Mouse (Mus musculus) midbrain, postnatal 0 days (tissue): ENCODE results near the gene Rab11fip3. TPM values are rescaled to one million over a fixed set of nuclear protein-coding genes. Genes with fewer than 3 reads are reported as not detected.

Source experiments
- ATAC-seq: fragments of 200-750 bp; cut with Nextera tagmentation; 2 replicates; pipeline ENCODE4 v1.8.0; 2017; ENCODE audit warnings: moderate number of reproducible peaks, mild to moderate bottlenecking, moderate TSS enrichment, moderate library complexity; ENCODE audit not compliant: low FRiP score
- DNase-seq: peaks from one replicate; pipeline ENCODE4 v3.0.0-alpha.2; 2015; ENCODE audit warnings: low spot score
- H3K27ac ChIP-seq: fragments of 300-500 bp; sonication (generic); 2 replicates; pipeline ENCODE4 v1.5.1; 2014; ENCODE audit warnings: low read depth, mild to moderate bottlenecking, low read length, mixed read lengths
- H3K27me3 ChIP-seq: fragments of 300-500 bp; sonication (generic); 2 replicates; pipeline ENCODE4 v1.6.1; 2014; ENCODE audit warnings: low read length, control low read depth, mixed read lengths; ENCODE audit not compliant: insufficient read depth
- H3K36me3 ChIP-seq: fragments of 300-500 bp; sonication (generic); 2 replicates; pipeline ENCODE4 v1.6.1; 2014; ENCODE audit warnings: low read length, control low read depth, mixed read lengths; ENCODE audit not compliant: insufficient read depth
- H3K4me1 ChIP-seq: fragments of 300-500 bp; sonication (generic); 2 replicates; pipeline ENCODE4 v1.6.1; 2014; ENCODE audit warnings: mild to moderate bottlenecking, control low read depth, antibody characterized with exemption, low read length, mixed read lengths; ENCODE audit not compliant: insufficient read depth
- H3K4me2 ChIP-seq: fragments of 300-500 bp; sonication (generic); 2 replicates; pipeline ENCODE4 v1.6.1; 2014; ENCODE audit warnings: low read depth, mild to moderate bottlenecking, low read length, mixed read lengths; ENCODE audit not compliant: poor library complexity, severe bottlenecking
- H3K4me3 ChIP-seq: fragments of 300-500 bp; sonication (generic); 2 replicates; pipeline ENCODE4 v1.5.1; 2014; ENCODE audit warnings: low read depth, mild to moderate bottlenecking, low read length, moderate library complexity
- H3K9ac ChIP-seq: fragments of 300-500 bp; sonication (generic); replicated peaks from 2 replicates; pipeline ENCODE4 v1.6.1; 2014; ENCODE audit warnings: mild to moderate bottlenecking, low read length, moderate library complexity, mixed read lengths; ENCODE audit not compliant: poor library complexity, severe bottlenecking
- H3K9me3 ChIP-seq: fragments of 300-500 bp; sonication (generic); 2 replicates; pipeline ENCODE4 v1.6.1; 2016; ENCODE audit warnings: low read length, control low read depth
- CTCF ChIP-seq: IDR thresholded peaks from 2 replicates; pipeline ENCODE4 v1.5.1; 2016; ENCODE audit warnings: antibody characterized with exemption, mild to moderate bottlenecking
- WGBS: fragments of 180-500 bp; shearing (Covaris S2); extraction: QIAGEN DNeasy Blood & Tissue Kit; methylation state at CpG from one replicate; pipeline ENCODE4 v1.1.7; 2014; 5-methylcytosine and 5-hydroxymethylcytosine counted together
- polyA plus RNA-seq: library from polyadenylated mRNA; unstranded; fragments of >200 nt; fragmentation: Nextera tagmentation; extraction: Ambion mirVana; gene quantifications from 2 replicates; pipeline ENCODE4 v1.2.1, GENCODE M21; 2015
- total RNA-seq: library from RNA; depleted of rRNA; stranded (reverse); fragments of >200 nt; gene quantifications from 2 replicates; pipeline ENCODE4 v1.2.3, GENCODE M21; 2014

The Rab11fip3 gene
- total and polyA plus RNA-seq, 2 experiments from 2014 or later = 18.3 to 34.7 TPM

DNA sequence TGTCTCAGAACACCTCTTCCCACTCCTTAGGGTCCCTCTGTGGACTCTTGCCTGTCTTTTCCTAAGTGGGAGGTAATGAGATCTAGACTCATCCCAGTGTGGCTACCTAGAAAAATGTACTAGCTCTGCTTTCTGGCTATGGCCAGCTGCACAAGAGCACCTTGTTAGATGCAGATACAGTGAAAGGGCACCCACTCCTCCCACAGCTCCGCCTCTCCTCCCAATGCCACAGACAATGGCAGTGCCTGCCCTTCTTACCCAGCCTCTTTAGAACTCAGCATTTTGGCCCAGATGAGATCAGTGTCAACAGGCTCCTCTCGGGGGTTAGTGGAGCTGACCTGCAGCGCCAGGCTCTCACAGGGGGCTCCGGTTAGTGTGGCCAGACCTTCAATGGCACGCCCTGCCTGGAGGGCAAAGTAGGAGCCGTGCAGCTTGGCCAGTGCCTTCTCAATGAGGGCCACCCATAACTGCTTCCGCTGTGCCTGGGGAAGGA lies 106.9 kb downstream of the Rab11fip3 start:
- ATAC-seq (no peak), DNase-seq (no peak)
- Histone ChIP-seq H3K4me2 (no peak overlapping the region), H3K36me3 (peaks cover 43% of the 10 kb centered on the region), H3K4me1 (no peaks in the 10 kb centered on the region), H3K9ac (no peak overlapping the region), H3K27ac (no peak overlapping the region), H3K9me3 (no peaks in the 10 kb centered on the region), H3K4me3 (no peak overlapping the region), H3K27me3 (no peaks in the 10 kb centered on the region)
- no peak for TF ChIP-seq CTCF
- 92% methylated on average over 7 of the region's 7 CpGs for WGBS

GRCm38 (mm10) chr17:25961566-25961965 lies 107.8 kb downstream of the Rab11fip3 start:
- WGBS = 96% methylated on average over 5 of the region's 5 CpGs
- no peaks in the 10 kb centered on the region for H3K4me1 ChIP-seq
- H3K36me3 ChIP-seq = peaks cover 45% of the 10 kb centered on the region

DNA sequence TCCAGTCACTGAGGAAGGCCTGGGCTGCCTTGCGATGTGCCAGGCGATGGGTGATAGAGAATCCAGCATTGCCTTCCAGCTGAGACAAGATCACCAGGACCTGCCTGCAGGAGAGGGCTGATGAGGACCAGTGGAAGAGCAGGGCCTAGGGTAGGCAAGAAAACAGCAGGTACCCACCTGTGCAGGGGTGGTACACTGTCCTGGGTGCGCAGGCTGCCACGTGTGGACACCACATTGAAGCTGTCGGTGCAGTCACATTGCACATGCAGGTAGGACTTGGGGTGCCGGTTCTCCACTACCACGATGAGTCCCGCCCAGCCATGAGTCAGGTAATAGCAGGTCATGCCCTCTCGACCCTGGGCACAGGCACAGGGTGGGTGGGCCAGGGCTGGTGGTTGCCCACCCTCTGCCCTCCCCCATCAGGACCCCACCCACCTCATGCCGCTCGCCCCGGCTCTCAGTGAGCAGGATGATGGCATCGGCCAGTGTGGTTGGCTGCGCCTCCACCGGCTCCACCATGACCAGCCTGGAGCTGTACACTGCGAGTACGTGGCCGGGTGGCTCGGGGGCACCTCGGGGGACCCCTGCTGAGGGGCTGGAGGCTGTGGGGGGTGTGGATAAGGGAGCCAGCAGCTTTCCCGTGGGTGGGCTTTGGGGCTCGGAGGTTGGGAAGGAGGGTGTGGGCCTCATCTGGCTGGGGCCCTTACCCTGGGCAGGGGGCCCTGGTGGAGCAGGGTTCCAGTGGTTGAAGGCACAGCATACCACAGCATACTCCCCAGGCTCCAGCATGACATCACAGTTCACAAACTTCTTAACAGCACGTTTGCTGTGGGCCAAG lies 109.5 kb downstream of the Rab11fip3 start:
- ATAC-seq = no peak
- H3K4me1 ChIP-seq = no peaks in the 10 kb centered on the region
- no peak overlapping the region for H3K4me3 ChIP-seq
- TF ChIP-seq CTCF = no peak
- no peak for DNase-seq
- H3K27ac ChIP-seq = no peak overlapping the region
- H3K4me2 ChIP-seq = no peak overlapping the region
- H3K9me3 ChIP-seq = no peaks in the 10 kb centered on the region
- WGBS = 91% methylated on average over 20 of the region's 23 CpGs
- H3K36me3 ChIP-seq = peaks cover 44% of the 10 kb centered on the region
- no peak overlapping the region for H3K9ac ChIP-seq
- H3K27me3 ChIP-seq = no peaks in the 10 kb centered on the region

More at GRCm38 (mm10) chr17:25961566-25961965, 107.8 kb downstream of the Rab11fip3 start:
- DNase-seq (no peak), ATAC-seq (no peak)
- no peak overlapping the region for H3K4me2 ChIP-seq
- TF ChIP-seq CTCF = no peak
- no peak overlapping the region for H3K9ac ChIP-seq
- H3K9me3 ChIP-seq = no peaks in the 10 kb centered on the region
- H3K27ac ChIP-seq = no peak overlapping the region
- no peak overlapping the region for H3K4me3 ChIP-seq
- H3K27me3 ChIP-seq = no peaks in the 10 kb centered on the region

DNA sequence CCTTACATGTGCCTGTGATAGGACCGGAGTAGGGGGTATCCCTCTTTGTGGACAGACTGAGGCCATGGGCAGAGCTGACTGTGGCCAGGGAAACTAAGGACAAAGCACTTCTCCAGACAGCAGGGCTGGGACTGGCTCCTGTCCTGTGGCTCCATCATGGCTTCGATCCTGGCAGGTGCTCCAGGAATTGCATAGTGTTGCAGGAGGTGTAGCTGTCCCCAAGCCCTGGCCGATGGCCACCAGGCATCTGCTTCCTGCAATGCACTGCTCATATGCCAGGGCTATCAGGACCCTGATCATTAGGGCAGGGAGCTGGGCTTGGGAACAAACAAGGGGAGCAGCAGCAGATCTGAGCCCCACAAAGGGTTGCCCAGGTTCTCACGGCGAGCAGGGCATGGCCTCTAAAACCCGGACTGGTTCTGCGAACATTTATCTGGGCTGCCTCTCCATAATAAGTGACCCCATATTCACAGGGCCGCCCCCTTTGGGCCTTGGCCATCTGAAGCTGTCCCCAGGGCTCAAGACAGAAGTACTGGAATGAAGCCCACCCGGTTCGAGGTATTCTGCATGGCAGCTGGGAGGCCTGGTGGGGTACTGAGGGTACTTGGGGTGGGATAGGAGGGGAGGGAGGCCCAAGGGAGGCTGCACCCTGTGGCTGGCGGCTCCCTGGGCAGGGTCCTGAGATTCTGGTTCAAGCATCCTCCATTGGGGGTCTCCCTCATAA lies 110.4 kb downstream of the Rab11fip3 start:
- Histone ChIP-seq H3K27ac (no peak overlapping the region), H3K4me1 (no peaks in the 10 kb centered on the region), H3K9ac (no peak overlapping the region), H3K36me3 (peaks cover 35% of the 10 kb centered on the region), H3K4me3 (no peak overlapping the region), H3K4me2 (no peak overlapping the region), H3K27me3 (no peaks in the 10 kb centered on the region), H3K9me3 (no peaks in the 10 kb centered on the region)
- DNase-seq = no peak
- ATAC-seq = no peak
- no peak for TF ChIP-seq CTCF
- WGBS = 97% methylated on average over 11 of the region's 11 CpGs

- 81% methylated on average over 14 of the region's 14 CpGs for WGBS
- no peak overlapping the region for H3K9ac ChIP-seq
- no peak overlapping the region for H3K27ac ChIP-seq
- H3K4me2 ChIP-seq = no peak overlapping the region
- peaks cover 11% of the 10 kb centered on the region for H3K27me3 ChIP-seq
- ATAC-seq = no peak; the same call in 1 of the 2 replicates
- TF ChIP-seq CTCF = no peak
- no peak overlapping the region for H3K4me3 ChIP-seq
- DNase-seq = peak; percentile 73
- H3K36me3 ChIP-seq = peaks cover 24% of the 10 kb centered on the region
- H3K4me1 ChIP-seq = no peaks in the 10 kb centered on the region
- H3K9me3 ChIP-seq = no peaks in the 10 kb centered on the region
Observed at GRCm38 (mm10) chr17:25957586-25958051, 111.7 kb downstream of the Rab11fip3 start.
